Mouse (Mus musculus): ENCODE data around the gene Smu1.
"Not testable (repeated sequence)": the region's sequence is repeated elsewhere in the genome, so short reads cannot be mapped to it uniquely, and the experiment has no call there.

The Smu1 gene

GRCm38 (mm10) chr4:40757780-40758420 is at the start of gene Smu1:
Gene Smu1 (minus strand): TSS chr4:40757923.
- peak; percentile 97 for DNase-seq

- DNase-seq: no peak
These were observed 49.7 kb upstream of the Smu1 start for GRCm38 (mm10) chr4:40807382-40807781.

- DNase-seq: no peak
These were observed 47.7 kb upstream of the Smu1 start for GRCm38 (mm10) chr4:40805401-40805800.

- DNase-seq: no peak
These were observed 45.1 kb upstream of the Smu1 start for GRCm38 (mm10) chr4:40802787-40803186.

GRCm38 (mm10) chr4:40801908-40802307 is 44.2 kb upstream of the Smu1 start:
- no peak for DNase-seq

GRCm38 (mm10) chr4:40800873-40801272 is 43.1 kb upstream of the Smu1 start:
- no peak for DNase-seq

GRCm38 (mm10) chr4:40798833-40799555 is 41.3 kb upstream of the Smu1 start:
- not testable (repeated sequence) for DNase-seq

GRCm38 (mm10) chr4:40795761-40796160 is 38.0 kb upstream of the Smu1 start:
- DNase-seq: no peak

GRCm38 (mm10) chr4:40794320-40794719 is 36.6 kb upstream of the Smu1 start:
- no peak for DNase-seq

GRCm38 (mm10) chr4:40791176-40791575 is 33.5 kb upstream of the Smu1 start:
- DNase-seq: no peak

- DNase-seq: no peak
These were observed 28.9 kb upstream of the Smu1 start for GRCm38 (mm10) chr4:40786578-40786977.

- DNase-seq: no peak
These were observed 28.0 kb upstream of the Smu1 start for GRCm38 (mm10) chr4:40785620-40786166.

GRCm38 (mm10) chr4:40784556-40785169 is 26.9 kb upstream of the Smu1 start:
- no peak for DNase-seq

- DNase-seq: no peak
These were observed 25.3 kb upstream of the Smu1 start for GRCm38 (mm10) chr4:40783049-40783448.

- no peak for DNase-seq
These were observed 24.2 kb upstream of the Smu1 start for GRCm38 (mm10) chr4:40781797-40782495.

GRCm38 (mm10) chr4:40781143-40781542 is 23.4 kb upstream of the Smu1 start:
- no peak for DNase-seq

GRCm38 (mm10) chr4:40778656-40779055 is 20.9 kb upstream of the Smu1 start:
- no peak for DNase-seq

GRCm38 (mm10) chr4:40777116-40777515 is 19.4 kb upstream of the Smu1 start:
- no peak for DNase-seq

- no peak for DNase-seq
These were observed 18.7 kb upstream of the Smu1 start for GRCm38 (mm10) chr4:40776416-40776815.

- DNase-seq: peak; percentile 44
These were observed 16.8 kb upstream of the Smu1 start for GRCm38 (mm10) chr4:40774279-40775259.

GRCm38 (mm10) chr4:40759876-40760275 is 2.2 kb upstream of the Smu1 start:
- DNase-seq: no peak

All from right cerebral cortex, postnatal 25 days (tissue).